Mouse (Mus musculus): ENCODE results near the gene Bfsp2. TPM values are rescaled to one million over a fixed set of nuclear protein-coding genes. Genes with fewer than 3 reads are reported as not detected.

Gene Bfsp2
- polyA plus RNA-seq, 1 experiment from 2014 or later: 2.4 TPM

DNA sequence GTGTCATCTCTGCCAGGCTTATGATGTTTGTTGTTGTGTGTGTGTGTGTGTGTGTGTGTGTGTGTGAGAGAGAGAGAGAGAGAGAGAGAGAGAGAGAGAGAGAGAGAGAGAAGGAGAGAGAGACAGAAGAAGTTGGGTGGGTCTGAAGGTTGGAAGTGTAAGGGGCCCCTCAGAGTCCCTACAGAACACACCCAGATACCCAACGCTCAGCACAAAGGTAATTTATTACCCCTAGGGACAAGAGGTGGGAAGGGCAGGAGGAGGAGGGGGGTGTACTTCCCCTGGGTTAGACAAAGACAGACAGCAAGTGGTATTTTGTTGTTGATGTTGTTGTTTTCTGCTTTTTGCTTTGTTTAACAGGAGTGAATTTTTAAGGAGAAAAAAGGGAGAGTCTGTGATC lies 94.6 kb downstream of the Bfsp2 start:
- Histone ChIP-seq H3K9me3 (replicated peaks; ENCODE audit: control insufficient read depth, low read length) (no peaks in the 10 kb centered on the region), H3K4me3 (ENCODE audit: low read depth, low read length) (no peak overlapping the region), H3K4me2 (ENCODE audit: low read depth, low read length) (no peak overlapping the region), H3K27me3 (ENCODE audit: control insufficient read depth, insufficient read depth, low read length) (no peaks in the 10 kb centered on the region), H3K27ac (replicated peaks; ENCODE audit: low read depth, low read length) (no peak overlapping the region), H3K36me3 (replicated peaks; ENCODE audit: control insufficient read depth, insufficient read depth, low read depth, low read length) (no peaks in the 10 kb centered on the region), H3K4me1 (ENCODE audit: control insufficient read depth, insufficient read depth, low read length) (no peaks in the 10 kb centered on the region; the same call in 1 of the 2 replicates), H3K9ac (replicated peaks; ENCODE audit: low read length) (no peak overlapping the region)
- 17% methylated on average over 1 of the region's 1 CpGs for WGBS
- no peak for ATAC-seq (replicated peaks; ENCODE audit: insufficient number of reproducible peaks, low FRiP score, low TSS enrichment, low read depth)
- no peak for DNase-seq (ENCODE audit: low spot score)

DNA sequence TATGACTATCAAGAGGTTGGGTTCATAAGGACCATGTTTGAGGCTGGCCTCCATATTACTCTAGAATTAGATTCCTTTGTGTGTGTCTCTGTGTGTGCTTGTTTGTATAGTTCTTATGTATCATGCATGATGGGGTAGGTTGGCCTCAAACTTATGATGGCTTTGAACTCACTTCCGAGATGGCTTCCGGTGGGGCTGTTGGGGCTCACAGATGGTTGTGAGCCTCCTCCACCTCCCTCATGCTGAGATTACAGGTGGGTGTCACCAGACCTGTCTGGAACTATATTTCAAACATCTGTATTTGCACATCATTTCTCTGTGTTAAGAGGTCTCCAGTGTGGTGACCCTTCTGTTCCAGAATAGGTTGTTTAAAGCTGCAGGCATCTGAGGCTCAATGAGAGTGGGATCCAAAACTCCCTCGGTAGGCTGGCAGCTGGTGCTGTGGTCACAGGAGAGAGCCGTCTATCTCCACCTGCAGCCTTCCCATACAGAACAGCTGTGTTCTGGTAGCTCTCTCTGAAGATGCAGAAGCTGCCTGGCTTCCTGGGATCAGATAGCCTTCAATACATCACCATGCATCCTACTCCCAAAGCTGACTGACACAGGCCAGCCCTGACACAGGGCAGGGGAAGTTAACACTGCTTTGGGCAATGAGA lies 96.0 kb downstream of the Bfsp2 start:
- 81% methylated on average over 4 of the region's 4 CpGs for WGBS
- no peak for DNase-seq (ENCODE audit: low spot score)
- Histone ChIP-seq H3K4me3 (ENCODE audit: low read depth, low read length) (no peak overlapping the region), H3K27me3 (ENCODE audit: control insufficient read depth, insufficient read depth, low read length) (no peaks in the 10 kb centered on the region), H3K4me1 (ENCODE audit: control insufficient read depth, insufficient read depth, low read length) (no peaks in the 10 kb centered on the region; the same call in 1 of the 2 replicates), H3K9me3 (replicated peaks; ENCODE audit: control insufficient read depth, low read length) (no peaks in the 10 kb centered on the region), H3K9ac (replicated peaks; ENCODE audit: low read length) (no peak overlapping the region), H3K4me2 (ENCODE audit: low read depth, low read length) (no peak overlapping the region), H3K36me3 (replicated peaks; ENCODE audit: control insufficient read depth, insufficient read depth, low read depth, low read length) (no peaks in the 10 kb centered on the region), H3K27ac (replicated peaks; ENCODE audit: low read depth, low read length) (no peak overlapping the region)
- no peak for ATAC-seq (replicated peaks; ENCODE audit: insufficient number of reproducible peaks, low FRiP score, low TSS enrichment, low read depth)

DNA sequence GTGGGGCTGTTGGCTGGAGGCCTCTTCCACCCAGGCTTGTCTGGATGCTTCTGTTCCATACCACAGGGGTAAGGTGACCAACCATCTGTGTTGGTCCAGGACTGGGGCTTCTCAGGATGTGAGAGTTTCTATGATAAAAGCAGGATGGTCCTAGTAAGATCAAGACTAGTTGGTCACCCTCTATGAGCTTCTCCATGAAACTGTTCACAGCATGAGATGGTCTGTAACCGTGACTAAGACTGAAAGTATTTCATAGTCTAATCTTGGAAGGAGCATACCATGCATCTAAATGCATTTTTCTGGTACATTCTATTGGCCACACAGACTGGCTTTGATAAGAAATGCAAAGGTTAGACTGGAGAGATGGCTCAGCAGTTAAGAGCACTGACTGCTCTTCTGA lies 96.6 kb downstream of the Bfsp2 start:
- no peaks in the 10 kb centered on the region for H3K9me3 ChIP-seq (replicated peaks; ENCODE audit: control insufficient read depth, low read length)
- no peaks in the 10 kb centered on the region; the same call in 1 of the 2 replicates for H3K4me1 ChIP-seq (ENCODE audit: control insufficient read depth, insufficient read depth, low read length)
- no peak overlapping the region for H3K27ac ChIP-seq (replicated peaks; ENCODE audit: low read depth, low read length)
- no peak overlapping the region for H3K4me3 ChIP-seq (ENCODE audit: low read depth, low read length)
- no peak overlapping the region for H3K9ac ChIP-seq (replicated peaks; ENCODE audit: low read length)
- no peaks in the 10 kb centered on the region for H3K36me3 ChIP-seq (replicated peaks; ENCODE audit: control insufficient read depth, insufficient read depth, low read depth, low read length)
- no peaks in the 10 kb centered on the region for H3K27me3 ChIP-seq (ENCODE audit: control insufficient read depth, insufficient read depth, low read length)
- WGBS: 88% methylated on average over 1 of the region's 1 CpGs
- H3K4me2 ChIP-seq (ENCODE audit: low read depth, low read length): no peak overlapping the region
- ATAC-seq (replicated peaks; ENCODE audit: insufficient number of reproducible peaks, low FRiP score, low TSS enrichment, low read depth) (no peak), DNase-seq (ENCODE audit: low spot score) (no peak)

DNA sequence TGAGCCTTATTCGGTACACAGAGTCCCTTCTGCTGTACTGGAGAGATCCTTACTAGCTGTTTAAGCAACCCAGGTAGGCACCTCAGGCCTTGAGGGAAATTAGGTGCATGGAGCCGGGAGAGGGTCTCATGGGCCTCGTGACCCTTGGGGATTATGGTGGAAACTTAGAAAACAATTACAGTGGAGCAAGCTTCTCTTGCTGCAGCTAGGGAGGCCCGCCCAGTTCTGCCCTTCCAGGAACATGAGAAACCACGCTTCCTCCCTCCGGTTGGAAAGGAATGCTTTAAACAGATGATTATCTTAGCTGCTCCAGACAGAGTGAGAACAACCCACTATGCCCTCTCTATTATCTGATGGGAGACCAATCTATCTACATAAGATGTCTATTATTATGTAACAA lies 97.2 kb downstream of the Bfsp2 start:
- Histone ChIP-seq H3K9me3 (replicated peaks; ENCODE audit: control insufficient read depth, low read length) (no peaks in the 10 kb centered on the region), H3K27me3 (ENCODE audit: control insufficient read depth, insufficient read depth, low read length) (no peaks in the 10 kb centered on the region), H3K36me3 (replicated peaks; ENCODE audit: control insufficient read depth, insufficient read depth, low read depth, low read length) (no peaks in the 10 kb centered on the region), H3K4me3 (ENCODE audit: low read depth, low read length) (no peak overlapping the region), H3K9ac (replicated peaks; ENCODE audit: low read length) (no peak overlapping the region), H3K4me1 (ENCODE audit: control insufficient read depth, insufficient read depth, low read length) (no peaks in the 10 kb centered on the region; the same call in 1 of the 2 replicates), H3K4me2 (ENCODE audit: low read depth, low read length) (no peak overlapping the region), H3K27ac (replicated peaks; ENCODE audit: low read depth, low read length) (no peak overlapping the region)
- peak; percentile 25 for DNase-seq (ENCODE audit: low spot score)
- no peak for ATAC-seq (replicated peaks; ENCODE audit: insufficient number of reproducible peaks, low FRiP score, low TSS enrichment, low read depth)
- WGBS: 53% methylated on average over 6 of the region's 6 CpGs

DNA sequence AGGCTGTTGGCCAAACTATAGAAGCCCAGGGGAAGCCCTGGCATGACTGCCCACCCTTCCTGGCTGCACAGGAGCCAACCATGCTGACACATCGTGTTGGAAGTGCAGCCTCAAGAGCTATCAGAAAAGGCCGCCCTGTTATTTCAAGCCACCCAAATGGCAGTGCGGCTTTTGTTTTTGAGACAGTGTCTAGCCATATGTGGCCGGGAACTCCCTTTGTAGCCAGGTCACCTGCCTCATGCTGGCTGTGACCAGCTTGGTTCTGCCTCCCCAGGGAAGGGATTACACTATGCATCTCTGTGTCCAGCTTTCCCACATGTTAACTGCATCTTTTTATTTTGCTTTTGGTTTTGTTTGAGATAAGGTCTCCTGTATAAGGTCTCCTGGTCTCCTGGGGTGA lies 99.7 kb downstream of the Bfsp2 start:
- 83% methylated on average over 4 of the region's 4 CpGs for WGBS
- no peak overlapping the region for H3K4me2 ChIP-seq (ENCODE audit: low read depth, low read length)
- no peaks in the 10 kb centered on the region for H3K4me1 ChIP-seq (ENCODE audit: control insufficient read depth, insufficient read depth, low read length)
- DNase-seq (ENCODE audit: low spot score): no peak
- no peaks in the 10 kb centered on the region for H3K27me3 ChIP-seq (ENCODE audit: control insufficient read depth, insufficient read depth, low read length)
- H3K4me3 ChIP-seq (ENCODE audit: low read depth, low read length): no peak overlapping the region
- no peak overlapping the region for H3K27ac ChIP-seq (replicated peaks; ENCODE audit: low read depth, low read length)
- H3K9ac ChIP-seq (replicated peaks; ENCODE audit: low read length): no peak overlapping the region
- ATAC-seq (replicated peaks; ENCODE audit: insufficient number of reproducible peaks, low FRiP score, low TSS enrichment, low read depth): no peak
- H3K9me3 ChIP-seq (replicated peaks; ENCODE audit: control insufficient read depth, low read length): no peaks in the 10 kb centered on the region
- no peaks in the 10 kb centered on the region for H3K36me3 ChIP-seq (replicated peaks; ENCODE audit: control insufficient read depth, insufficient read depth, low read depth, low read length)

DNA sequence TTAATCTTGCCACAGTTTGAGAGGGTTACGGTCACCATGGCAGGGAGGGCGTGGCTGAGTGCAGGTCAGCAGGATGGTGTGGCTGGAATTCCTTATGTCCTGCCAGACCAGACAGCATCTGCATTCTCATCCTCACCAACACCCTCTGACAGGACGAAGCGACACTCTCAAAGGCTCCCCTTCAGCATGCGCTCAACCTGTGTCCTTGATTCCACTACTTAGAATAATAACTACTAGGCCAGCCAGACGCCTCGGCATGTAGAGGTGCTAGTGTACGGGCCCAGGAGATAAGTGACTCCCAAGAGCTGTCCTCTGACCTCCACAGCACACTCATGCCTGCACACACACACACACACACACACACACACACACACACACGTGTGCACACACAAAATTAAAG lies 101.0 kb downstream of the Bfsp2 start:
- ATAC-seq (replicated peaks; ENCODE audit: insufficient number of reproducible peaks, low FRiP score, low TSS enrichment, low read depth) (no peak), DNase-seq (ENCODE audit: low spot score) (no peak)
- H3K27ac ChIP-seq (replicated peaks; ENCODE audit: low read depth, low read length): no peak overlapping the region
- H3K9ac ChIP-seq (replicated peaks; ENCODE audit: low read length): no peak overlapping the region
- no peaks in the 10 kb centered on the region for H3K9me3 ChIP-seq (replicated peaks; ENCODE audit: control insufficient read depth, low read length)
- H3K4me2 ChIP-seq (ENCODE audit: low read depth, low read length): no peak overlapping the region
- WGBS: 63% methylated on average over 9 of the region's 9 CpGs
- no peaks in the 10 kb centered on the region for H3K27me3 ChIP-seq (ENCODE audit: control insufficient read depth, insufficient read depth, low read length)
- H3K4me1 ChIP-seq (ENCODE audit: control insufficient read depth, insufficient read depth, low read length): no peaks in the 10 kb centered on the region
- no peaks in the 10 kb centered on the region for H3K36me3 ChIP-seq (replicated peaks; ENCODE audit: control insufficient read depth, insufficient read depth, low read depth, low read length)
- no peak overlapping the region for H3K4me3 ChIP-seq (ENCODE audit: low read depth, low read length)

DNA sequence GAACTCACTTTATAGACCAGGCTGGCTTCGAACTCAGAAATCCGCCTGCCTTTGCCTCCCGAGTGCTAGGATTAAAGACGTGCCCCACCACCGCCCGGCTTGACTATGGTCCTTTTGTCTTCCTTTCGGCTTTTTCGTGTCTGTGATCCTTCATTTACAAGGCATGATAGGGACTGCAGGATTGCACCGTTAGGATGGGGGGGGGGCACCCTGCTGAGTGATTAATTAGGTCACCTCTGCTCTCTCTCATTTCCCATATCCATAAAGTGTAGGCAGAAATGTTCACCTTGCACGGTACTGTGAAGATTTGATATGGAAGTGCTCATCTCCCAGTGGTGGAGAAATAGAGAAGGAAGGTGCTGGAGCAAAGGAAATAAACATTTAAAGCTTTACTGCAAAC lies 101.5 kb downstream of the Bfsp2 start:
- Histone ChIP-seq H3K9me3 (replicated peaks; ENCODE audit: control insufficient read depth, low read length) (no peaks in the 10 kb centered on the region), H3K9ac (replicated peaks; ENCODE audit: low read length) (no peak overlapping the region), H3K4me1 (ENCODE audit: control insufficient read depth, insufficient read depth, low read length) (no peaks in the 10 kb centered on the region), H3K4me3 (ENCODE audit: low read depth, low read length) (no peak overlapping the region), H3K36me3 (replicated peaks; ENCODE audit: control insufficient read depth, insufficient read depth, low read depth, low read length) (no peaks in the 10 kb centered on the region), H3K4me2 (ENCODE audit: low read depth, low read length) (no peak overlapping the region), H3K27me3 (ENCODE audit: control insufficient read depth, insufficient read depth, low read length) (no peaks in the 10 kb centered on the region), H3K27ac (replicated peaks; ENCODE audit: low read depth, low read length) (no peak overlapping the region)
- ATAC-seq (replicated peaks; ENCODE audit: insufficient number of reproducible peaks, low FRiP score, low TSS enrichment, low read depth) (no peak), DNase-seq (ENCODE audit: low spot score) (no peak)
- 74% methylated on average over 10 of the region's 10 CpGs for WGBS

DNA sequence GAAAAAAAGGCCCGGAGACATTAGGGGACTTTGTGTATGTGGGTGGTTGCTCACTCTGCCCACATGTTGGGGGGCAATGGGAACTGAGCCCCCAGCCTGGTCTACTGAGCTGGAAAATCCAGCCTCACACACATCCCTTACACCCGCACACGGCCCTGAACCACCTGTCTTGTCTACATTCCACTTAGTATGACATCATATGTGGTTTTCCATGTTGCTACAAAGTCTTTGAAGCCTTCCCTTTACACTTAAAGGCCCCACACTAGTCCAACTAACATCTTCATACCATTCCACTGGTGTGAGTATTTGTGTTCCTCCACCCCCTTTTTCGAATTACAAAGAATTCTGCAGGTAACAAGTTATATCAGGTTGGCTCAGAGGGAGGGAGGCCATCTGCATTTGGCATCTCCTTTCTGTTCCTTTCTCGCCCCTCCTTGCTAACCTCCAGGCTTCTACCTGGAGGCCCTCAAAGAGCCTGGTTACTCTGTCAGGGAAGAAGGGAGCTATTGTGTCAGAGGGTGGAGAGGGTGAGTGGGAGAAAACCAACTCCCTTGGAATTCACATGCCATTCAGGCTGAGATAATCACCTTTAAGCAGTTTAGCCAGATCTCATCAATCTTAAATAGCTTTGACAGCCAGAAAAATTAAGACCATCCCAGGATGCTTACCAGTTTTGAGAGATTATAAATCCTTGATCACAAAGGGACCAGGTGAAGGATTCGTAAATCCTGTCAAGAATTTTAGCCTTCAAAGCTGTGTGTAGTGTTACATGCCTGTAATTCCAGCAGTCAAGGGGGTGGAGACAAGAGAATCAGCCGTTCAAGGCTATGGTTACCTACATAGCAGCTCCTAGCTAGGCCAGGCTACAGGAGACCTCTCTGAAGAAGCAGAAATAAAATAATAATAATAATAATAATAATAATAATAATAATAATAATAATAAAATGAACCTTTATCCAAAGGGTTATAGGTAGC lies 103.6 kb downstream of the Bfsp2 start:
- DNase-seq (ENCODE audit: low spot score) (peak; percentile 32), ATAC-seq (replicated peaks; ENCODE audit: insufficient number of reproducible peaks, low FRiP score, low TSS enrichment, low read depth) (peak; percentile 45)
- 64% methylated on average over 7 of the region's 7 CpGs for WGBS
- no peak overlapping the region for H3K4me2 ChIP-seq (ENCODE audit: low read depth, low read length)
- no peaks in the 10 kb centered on the region for H3K9me3 ChIP-seq (replicated peaks; ENCODE audit: control insufficient read depth, low read length)
- no peaks in the 10 kb centered on the region for H3K36me3 ChIP-seq (replicated peaks; ENCODE audit: control insufficient read depth, insufficient read depth, low read depth, low read length)
- no peak overlapping the region for H3K4me3 ChIP-seq (ENCODE audit: low read depth, low read length)
- H3K9ac ChIP-seq (replicated peaks; ENCODE audit: low read length): no peak overlapping the region
- no peaks in the 10 kb centered on the region for H3K4me1 ChIP-seq (ENCODE audit: control insufficient read depth, insufficient read depth, low read length)
- H3K27me3 ChIP-seq (ENCODE audit: control insufficient read depth, insufficient read depth, low read length): no peaks in the 10 kb centered on the region
- H3K27ac ChIP-seq (replicated peaks; ENCODE audit: low read depth, low read length): no peak overlapping the region

All from embryonic facial prominence, embryonic 11.5 days (tissue).